Mouse (Mus musculus) c-Kit-positive CD71-positive TER-119-positive erythroid progenitor cells, embryonic 14.5 days (primary cell): ENCODE data around the gene Umod.

ENCODE experiments used
- DNase-seq: peaks from one replicate; pipeline ENCODE4 v3.0.0-alpha.2; 2013; ENCODE audit warnings: low spot score

The Umod gene

GRCm38 (mm10) chr7:119479256-119479655 is at the start of gene Umod:
Gene Umod, minus strand, starts transcription at chr7:119479282.
- DNase-seq = no peak

- no peak for DNase-seq
These were observed 49.5 kb upstream of the Umod start for GRCm38 (mm10) chr7:119528617-119529016.

GRCm38 (mm10) chr7:119527548-119527947 is 48.5 kb upstream of the Umod start:
- no peak for DNase-seq

- DNase-seq = no peak
These were observed 48.1 kb upstream of the Umod start for GRCm38 (mm10) chr7:119527135-119527534.

GRCm38 (mm10) chr7:119526486-119526885 is 47.4 kb upstream of the Umod start:
- DNase-seq = no peak

- DNase-seq = no peak
These were observed 46.8 kb upstream of the Umod start for GRCm38 (mm10) chr7:119525881-119526281.

GRCm38 (mm10) chr7:119523389-119523788 is 44.3 kb upstream of the Umod start, which contains the start of gene Pdilt:
Gene Pdilt, minus strand, starts transcription at chr7:119523489.
- DNase-seq = no peak

- DNase-seq = no peak
These were observed 43.3 kb upstream of the Umod start for GRCm38 (mm10) chr7:119522385-119522784.

GRCm38 (mm10) chr7:119521816-119522215 is 42.7 kb upstream of the Umod start:
- no peak for DNase-seq

GRCm38 (mm10) chr7:119519654-119520053 is 40.6 kb upstream of the Umod start:
- peak; percentile 40 for DNase-seq

GRCm38 (mm10) chr7:119519163-119519562 is 40.1 kb upstream of the Umod start, which contains the start of gene Acsm5:
Gene Acsm5, plus strand, starts transcription at chr7:119519463.
- no peak for DNase-seq

- DNase-seq = no peak
These were observed 37.1 kb upstream of the Umod start for GRCm38 (mm10) chr7:119516272-119516558.

- DNase-seq = peak; percentile 34
These were observed 36.6 kb upstream of the Umod start for GRCm38 (mm10) chr7:119515492-119516271.

GRCm38 (mm10) chr7:119513056-119513455 is 34.0 kb upstream of the Umod start:
- peak; percentile 16 for DNase-seq

- DNase-seq = no peak
These were observed 32.1 kb upstream of the Umod start for GRCm38 (mm10) chr7:119511143-119511542.

- DNase-seq = no peak
These were observed 11.1 kb upstream of the Umod start for GRCm38 (mm10) chr7:119490041-119490780.

GRCm38 (mm10) chr7:119486683-119487082 is 7.6 kb upstream of the Umod start:
- DNase-seq = no peak

GRCm38 (mm10) chr7:119484154-119484553 is 5.1 kb upstream of the Umod start:
- no peak for DNase-seq

GRCm38 (mm10) chr7:119476500-119477389 is 2.3 kb downstream of the Umod start:
- DNase-seq = no peak

GRCm38 (mm10) chr7:119459185-119459584 is 19.9 kb downstream of the Umod start, which contains the start of gene Gp2:
Gene Gp2, minus strand, starts transcription at chr7:119459285.
- DNase-seq = no peak

GRCm38 (mm10) chr7:119454192-119454591 is 24.9 kb downstream of the Umod start:
- DNase-seq = no peak

- no peak for DNase-seq
These were observed 35.2 kb downstream of the Umod start for GRCm38 (mm10) chr7:119443849-119444248.
